Mouse (Mus musculus): ENCODE data around the gene Reep1.
A peak's percentile ranks its signal among the peaks of the same experiment; 100 is the strongest.

The Reep1 gene

DNA sequence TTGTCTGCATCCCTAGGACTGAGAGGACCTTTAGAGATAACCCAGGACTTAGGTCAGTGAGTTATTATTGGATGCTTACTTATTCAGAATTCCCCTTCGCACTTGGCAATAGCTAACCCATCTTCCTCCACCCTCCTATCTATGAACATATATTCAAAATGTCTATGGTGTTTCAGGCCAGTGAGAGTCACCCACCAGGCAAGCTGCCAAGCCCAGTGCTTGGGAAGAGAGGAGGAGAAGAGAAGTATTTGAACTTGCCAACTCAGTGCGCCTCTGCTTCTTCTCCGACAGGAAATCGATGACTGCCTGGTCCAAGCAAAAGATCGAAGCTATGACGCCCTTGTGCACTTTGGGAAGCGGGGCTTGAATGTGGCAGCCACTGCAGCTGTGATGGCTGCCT, 73.1 kb downstream of the Reep1 start:
- no peak for DNase-seq (ENCODE audit: low spot score in 2 of 2)

DNA sequence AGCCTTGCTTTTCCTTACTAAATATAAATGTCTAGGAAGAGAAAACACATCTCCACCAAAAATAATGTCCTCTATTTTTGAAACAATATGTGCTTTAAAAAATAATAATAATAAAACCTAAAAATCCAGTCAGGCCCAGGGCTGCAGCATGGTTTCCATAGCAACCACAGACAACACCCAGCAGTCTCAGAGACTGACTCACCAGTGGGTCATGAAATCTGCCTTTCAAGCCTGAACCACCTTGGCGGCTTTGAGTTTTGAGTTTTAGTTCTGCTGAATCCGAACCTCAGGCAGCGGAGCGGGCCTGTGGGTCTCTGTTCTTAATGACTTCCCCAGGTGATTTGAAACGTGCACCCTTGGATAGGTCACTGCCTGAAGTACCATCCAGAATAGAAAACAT, 75.8 kb downstream of the Reep1 start:
- DNase-seq (ENCODE audit: low spot score in 2 of 2), result no peak

DNA sequence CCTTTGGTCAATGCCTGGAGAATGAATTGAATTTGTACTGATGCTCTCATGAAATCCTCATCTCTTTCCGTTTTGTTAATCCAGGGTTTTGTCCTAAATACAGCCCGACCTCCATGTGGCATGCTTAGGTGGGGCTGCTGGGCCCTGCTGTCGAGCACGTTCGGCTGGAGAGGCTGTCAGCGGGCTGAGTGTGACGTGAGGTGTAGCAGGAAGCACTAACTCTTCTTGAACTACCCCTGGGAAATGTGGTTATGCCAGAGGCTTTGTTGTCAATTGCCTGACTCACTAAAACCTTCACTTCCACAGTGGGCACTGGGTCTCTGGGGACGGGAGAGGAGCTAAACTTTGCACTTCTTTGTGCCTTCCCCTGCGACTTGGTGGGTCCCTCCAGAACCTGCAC, 81.0 kb downstream of the Reep1 start:
- DNase-seq (ENCODE audit: low spot score in 2 of 2), result peak in 1 of 2 experiments; percentile 23

DNA sequence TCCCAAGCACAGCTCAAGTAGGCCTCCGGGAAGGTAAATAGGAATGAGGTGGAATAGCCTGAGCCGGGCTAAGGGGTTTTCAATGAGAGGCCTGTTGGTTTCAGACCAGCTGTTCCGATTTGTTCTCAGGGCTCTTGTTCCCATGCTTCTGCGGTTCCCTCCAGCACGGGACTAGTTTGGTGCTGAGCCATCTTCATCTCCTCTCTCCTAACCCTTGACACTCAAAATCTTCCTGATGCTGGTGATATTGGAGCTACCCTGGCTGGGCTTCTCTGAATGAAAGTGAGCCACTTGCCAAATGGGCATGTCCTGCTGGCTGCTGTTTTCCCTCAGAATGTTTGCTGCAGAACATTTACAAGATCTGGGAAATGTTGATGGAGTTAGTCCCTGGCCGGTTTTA, 84.4 kb downstream of the Reep1 start:
- DNase-seq (ENCODE audit: low spot score in 2 of 2), result no peak

DNA sequence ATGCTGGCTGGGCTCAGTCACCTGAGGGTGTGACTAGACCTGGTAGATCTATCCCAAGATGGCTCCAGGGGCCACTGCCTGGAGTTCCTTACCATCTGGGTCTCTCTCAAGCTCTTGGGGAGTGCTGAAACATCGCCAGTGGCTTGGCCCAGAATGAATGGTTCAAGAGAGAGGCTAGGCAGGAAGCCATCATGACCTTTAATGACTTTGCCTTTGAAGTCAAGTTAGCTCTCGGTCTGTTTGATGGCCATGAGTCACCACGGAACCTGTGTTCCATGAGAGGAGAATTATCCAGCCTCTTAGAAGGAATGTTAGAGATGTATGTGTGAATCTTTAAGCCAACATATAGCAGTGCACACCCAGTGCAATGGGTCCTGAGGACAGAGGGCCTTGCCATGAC, 92.0 kb downstream of the Reep1 start:
- DNase-seq (ENCODE audit: low spot score in 2 of 2), result no peak

DNA sequence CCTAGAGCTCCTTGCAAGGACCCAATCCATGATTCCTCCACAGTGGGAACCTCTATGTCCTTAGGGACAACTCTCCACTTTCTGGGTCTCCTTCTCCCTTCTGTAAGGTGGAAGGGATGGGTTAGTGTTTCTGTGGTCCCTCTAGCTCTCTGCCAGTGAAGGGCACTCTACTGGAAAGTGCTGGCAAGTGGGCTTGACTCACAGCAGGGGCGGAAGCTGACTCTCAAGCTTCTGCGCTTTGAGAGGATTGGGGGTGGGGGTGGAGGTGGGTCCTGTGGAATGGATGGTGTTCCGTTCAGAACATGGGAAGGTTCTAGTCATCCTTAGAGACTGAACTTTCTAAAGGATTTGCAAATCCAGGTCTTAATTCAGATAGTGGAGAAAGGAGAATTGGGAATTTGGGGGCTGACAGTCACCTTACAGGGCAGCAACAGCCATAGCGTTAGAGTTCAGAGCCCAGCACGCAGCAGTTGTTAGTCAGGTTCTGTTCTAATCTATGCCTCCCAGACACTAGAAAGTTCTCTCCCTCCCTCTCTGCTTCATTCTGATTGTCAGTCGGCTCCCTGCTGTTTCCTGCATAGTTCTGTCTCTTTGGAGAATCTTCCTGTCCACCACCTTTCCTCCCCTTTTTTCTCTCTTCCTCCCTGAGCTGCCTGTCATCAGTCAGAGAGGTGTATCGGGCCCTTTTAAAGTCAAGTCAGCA, 93.8 kb downstream of the Reep1 start:
- no peak for DNase-seq (ENCODE audit: low spot score in 2 of 2)

DNA sequence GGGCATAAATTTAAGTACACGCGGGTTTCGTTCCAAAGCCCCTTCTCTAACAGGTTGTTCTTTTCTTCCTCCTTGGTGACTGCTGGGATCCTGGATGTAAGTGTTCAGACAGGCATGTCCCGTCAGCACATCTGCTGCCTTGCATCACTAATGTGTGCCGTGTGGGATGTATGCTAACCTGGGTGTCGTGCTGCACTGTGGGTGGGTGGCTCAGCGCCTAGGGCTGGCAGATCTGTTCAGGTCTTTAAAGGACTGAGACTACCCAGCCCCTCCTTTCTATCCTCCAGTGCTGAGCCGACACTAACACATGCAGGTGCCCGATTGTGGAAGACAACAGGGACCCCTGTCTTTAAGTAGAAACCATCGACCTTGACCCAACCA, 94.3 kb downstream of the Reep1 start:
- DNase-seq (ENCODE audit: low spot score in 2 of 2), result no peak

DNA sequence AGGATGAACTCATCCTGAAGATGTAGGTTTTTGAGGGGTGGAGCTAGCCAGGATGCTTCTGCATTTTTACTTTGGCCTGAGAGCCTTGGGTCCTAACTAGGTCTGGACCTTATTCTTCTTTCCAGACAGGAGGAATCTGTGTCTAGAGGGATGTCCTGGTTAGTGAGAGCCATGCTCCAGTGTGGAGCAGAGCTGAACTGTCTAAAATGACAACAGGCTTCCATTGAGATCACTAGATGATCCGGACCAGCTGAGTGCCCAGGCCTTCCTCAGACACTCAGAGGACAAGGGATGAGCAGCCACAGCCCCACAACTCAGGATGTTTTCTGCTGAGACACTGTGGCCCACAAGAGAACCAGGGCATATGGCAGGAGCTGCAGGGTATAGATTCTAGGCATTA, 96.2 kb downstream of the Reep1 start:
- no peak for DNase-seq (ENCODE audit: low spot score in 2 of 2)

DNA sequence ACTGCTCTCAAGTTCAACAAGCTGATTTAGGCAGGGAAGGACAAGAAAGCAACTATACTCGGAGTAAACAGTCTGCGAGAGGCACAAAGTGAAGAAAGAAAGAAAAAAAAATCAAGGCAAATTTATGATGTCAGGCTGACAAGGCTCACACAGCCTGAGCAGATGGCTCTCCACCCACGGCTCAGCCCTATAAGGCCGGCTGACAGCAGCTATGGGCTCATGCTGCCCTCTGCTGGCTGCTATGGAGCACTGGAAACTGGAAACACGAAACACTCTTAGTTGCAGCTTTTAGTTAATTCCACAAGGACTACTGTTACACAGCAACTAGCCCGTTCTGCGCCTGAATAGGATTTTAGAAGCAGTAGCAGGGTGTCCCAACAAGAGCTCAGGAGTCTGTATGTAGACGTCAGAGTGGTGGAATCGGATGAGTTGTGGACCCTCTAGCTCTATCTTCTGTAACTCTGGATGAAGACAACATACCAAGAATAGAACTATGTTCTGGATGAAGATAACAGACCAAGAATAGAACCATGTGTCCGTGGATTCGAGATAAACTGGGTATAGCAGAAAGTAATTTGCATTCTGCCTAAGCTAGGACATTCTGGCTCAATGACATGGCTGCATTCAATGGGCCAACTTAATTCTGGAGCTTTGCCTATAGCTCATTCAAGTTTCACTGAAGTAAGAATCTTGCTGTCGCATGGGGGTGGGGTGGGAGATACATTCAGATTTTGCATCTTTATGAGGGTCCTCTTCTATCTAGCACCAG, 96.9 kb downstream of the Reep1 start:
- DNase-seq (ENCODE audit: low spot score in 2 of 2), result peak; percentile 26 to 69

DNA sequence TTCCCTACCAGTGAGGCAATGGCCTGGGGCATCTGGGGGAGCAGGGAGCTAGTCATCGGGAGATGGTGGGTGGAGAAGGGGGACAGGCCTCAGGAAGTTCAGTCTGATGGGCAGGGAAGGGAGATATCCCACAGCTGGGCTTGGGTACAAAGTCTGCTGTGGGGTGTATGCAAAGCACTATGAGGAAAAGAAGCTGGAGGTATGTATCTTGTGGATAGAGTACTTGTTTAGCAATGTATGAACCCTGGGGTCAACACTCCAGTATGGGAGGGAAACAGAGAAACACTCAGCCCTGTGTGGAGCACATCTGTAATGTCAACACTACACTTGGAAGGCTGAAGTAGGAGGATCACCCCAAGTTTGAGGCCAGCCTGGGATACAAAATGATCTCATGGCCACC, 99.4 kb downstream of the Reep1 start:
- no peak for DNase-seq (ENCODE audit: low spot score in 2 of 2)

DNA sequence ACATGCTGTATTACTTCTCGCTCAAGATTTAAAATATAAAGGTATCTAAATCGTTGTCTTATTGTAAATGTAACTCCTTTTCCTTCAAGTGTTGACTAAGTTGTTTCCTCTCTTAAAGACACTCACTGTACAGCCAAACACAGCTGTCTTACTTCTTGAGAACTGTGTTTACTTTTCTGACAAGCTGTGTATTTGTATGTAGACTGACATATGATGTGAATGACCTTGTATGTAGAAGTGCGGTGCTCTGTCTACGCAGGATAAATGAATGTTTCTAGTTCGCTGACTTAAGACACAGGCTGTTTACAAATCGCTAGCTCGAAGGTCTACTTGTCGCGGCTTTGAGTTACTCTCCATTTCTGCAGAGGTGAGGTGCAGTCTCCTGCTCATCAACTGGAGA, 102.5 kb downstream of the Reep1 start:
- no peak for DNase-seq (ENCODE audit: low spot score in 2 of 2)

DNA sequence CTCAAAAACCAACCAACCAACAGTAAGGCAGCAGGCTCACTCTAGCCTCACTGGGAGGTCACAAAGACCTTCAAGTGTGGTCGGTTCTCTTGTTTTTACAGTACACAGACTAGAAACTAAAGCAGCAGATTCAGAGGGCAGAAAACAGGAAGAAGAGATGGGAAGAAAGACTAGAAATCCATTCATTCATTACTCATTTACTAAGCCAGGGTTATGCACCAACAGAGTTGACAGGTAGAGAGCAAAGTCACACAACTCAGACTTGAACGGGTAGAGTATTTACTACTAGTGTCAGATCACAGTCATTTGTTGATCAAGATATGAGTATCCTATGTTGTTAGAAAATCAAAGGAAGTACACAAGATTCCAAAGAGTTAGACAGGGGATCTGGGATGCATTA, 105.5 kb downstream of the Reep1 start:
- DNase-seq (ENCODE audit: low spot score in 2 of 2), result no peak

DNA sequence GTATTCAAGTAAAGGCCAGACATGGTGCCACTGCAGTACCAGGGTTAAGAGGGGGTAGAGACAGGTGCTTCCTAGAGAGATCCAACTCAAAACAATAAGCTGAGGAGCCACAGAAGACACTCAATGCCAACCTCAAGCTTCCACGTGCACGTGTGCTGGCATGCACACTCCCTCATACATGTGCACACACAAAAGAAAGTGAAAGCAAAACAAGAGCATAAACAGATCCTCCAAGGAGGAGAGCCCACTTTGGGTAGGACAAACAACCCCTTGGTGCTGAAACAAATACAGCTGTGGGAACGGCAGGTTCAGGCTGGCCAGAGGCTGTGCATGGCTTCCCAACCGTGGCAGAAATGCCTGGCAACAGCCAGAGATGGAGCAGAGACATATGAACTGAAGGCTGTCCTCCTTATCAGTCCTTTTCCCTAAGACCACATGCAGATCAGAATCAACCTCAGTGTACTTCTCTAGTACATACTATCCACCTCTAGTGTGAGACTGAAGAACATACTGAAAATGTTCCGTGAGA, 112.5 kb downstream of the Reep1 start:
- no peak for DNase-seq (ENCODE audit: low spot score in 2 of 2)

DNA sequence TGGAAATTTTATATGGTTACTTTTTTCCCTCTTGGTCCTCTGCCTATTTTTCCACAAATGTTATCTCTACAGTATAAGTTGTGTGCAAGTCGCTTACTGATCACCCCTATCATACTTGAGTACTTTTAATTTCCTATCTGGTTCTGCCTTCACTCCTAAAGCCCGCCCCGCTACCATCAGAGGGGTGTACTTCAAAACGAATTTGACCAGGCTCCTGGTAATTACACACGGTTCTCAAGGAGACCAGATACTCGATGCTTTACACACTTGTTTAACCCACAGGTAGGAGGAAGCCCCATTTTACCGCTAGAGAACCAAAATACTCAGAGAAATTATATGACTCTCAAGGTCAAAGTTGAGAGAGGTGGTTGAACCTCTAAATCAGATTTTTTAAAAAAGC, 115.7 kb downstream of the Reep1 start:
- no peak for DNase-seq (ENCODE audit: low spot score in 2 of 2)

DNA sequence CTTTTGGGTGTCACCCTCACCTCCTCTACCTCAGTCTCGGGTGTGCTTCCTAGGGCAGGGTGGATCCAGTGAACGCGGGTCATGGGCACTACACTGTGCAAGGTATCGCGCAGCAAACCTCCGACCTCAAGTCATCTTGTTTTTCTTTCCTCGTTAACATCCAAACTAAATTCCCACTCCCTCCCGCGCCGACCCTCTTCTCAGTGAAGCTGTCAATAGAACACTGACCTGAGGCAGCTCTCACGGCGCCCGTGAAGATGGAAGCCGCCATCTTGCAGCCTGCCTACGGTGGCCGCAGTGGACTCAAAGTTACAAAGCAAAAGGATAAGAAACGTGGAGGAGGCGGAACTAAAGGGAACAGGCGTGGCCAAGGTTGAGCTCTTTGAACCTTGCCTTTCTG, 116.1 kb downstream of the Reep1 start:
- peak; percentile 77 to 78 for DNase-seq (ENCODE audit: low spot score in 2 of 2)

DNA sequence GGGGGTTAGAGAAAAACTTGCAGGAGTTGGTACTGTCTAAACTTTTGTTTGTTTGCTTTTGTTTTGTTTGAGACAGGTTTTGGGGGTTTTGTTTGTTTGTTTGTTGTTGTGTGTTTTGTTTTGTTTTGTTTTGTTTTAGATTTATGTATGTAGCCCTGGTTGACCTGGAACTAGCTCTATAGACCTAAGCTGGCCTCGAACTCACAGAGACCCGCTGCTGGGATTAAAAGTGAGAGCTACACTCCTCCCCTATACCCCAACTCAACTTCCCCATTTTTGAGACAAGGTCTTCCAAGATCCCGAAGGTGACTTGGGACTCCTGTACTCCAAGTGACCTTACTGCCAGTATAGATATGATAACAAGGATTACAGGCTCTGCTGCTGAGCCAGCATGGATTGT, 116.6 kb downstream of the Reep1 start:
- DNase-seq (ENCODE audit: low spot score in 2 of 2), result no peak

DNA sequence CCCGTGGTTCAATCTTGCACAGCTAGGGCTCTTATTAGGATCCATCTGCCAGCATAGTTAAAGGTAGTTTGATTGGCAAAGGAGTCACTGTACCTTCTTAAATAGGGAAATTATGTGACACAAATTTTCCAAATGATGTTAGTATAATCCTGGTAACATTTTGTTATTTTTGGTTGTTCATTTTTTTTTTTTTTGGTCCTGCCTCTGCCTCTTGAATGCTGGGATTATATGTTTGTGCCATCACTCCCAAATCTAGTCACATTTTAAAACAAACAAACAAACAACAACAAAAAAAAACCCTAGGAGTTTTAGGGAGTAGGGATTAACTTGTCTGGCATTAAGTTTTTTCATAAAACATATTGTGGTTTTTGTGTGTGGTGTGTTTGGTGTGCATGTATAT, 119.5 kb downstream of the Reep1 start, which contains the start of gene Mrpl35:
Gene Mrpl35 (minus strand): TSS at position 101 of the 400 bp plus-strand sequence.
- DNase-seq (ENCODE audit: low spot score in 2 of 2), result no peak

DNA sequence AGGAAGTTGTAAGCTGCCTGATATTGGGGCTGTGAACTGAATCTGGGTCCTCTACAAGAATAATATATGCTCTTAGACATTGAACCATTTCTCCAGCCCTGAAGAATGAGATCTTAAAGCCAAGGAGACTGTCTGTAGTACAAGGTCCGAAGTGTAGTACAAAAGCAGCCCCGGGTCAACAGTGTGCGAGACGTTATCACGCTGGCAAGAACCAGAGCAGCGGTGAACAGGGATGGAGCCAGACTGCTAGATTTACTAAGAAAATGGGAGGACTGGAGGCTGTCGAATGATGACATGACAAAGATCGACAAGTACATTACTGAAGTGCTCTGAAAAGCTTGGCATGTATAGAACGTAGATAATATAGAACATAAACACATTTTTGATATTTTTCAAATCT, 122.4 kb downstream of the Reep1 start:
- DNase-seq (ENCODE audit: low spot score in 2 of 2), result no peak

DNA sequence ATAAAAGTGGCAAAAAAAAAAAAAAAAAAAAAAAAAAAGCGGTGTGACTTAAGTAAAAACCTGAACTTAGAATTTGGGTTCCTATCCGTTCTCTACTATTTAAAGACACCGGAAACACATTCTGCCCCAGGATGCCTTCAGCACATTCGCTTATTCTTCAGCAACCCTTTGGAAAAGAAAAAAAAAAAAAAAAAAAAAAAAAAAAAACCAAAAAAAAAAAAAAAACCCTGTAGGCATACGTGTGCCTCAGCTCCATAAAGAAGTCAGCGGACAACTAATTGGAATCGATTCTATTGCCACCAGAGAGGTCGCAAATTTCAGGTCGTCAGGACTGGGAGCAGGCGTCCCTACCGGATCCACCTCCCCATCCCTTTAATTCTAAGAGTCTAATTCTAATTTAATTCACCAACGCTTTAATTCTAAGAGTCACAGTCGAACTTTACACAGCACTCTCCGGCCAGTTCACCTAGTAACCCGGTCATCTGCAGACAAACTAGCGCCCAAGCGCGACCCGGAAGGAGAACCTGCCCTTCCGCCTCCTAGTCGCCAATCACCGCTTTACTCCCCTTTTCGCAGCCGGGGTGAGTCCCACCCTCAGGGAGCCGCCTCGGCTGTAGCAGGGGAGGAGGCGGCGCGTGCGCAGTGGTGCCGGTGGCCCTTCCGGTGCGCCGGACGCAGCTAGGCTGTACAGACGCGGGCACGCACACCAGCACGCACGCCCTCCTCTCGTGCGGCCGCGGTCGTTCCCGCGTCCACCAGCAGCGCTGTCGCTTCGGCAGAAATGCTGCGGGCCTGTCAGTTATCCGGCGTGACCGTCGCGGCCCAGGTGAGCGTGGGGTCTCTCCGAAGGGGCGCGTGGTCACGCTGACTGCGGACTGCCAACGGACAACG, 123.6 kb downstream of the Reep1 start, which contains the start of gene Immt:
Gene Immt (plus strand): TSS at position 642 of the 891 bp plus-strand sequence.
- DNase-seq (ENCODE audit: low spot score in 2 of 2), result peak; percentile 93

DNA sequence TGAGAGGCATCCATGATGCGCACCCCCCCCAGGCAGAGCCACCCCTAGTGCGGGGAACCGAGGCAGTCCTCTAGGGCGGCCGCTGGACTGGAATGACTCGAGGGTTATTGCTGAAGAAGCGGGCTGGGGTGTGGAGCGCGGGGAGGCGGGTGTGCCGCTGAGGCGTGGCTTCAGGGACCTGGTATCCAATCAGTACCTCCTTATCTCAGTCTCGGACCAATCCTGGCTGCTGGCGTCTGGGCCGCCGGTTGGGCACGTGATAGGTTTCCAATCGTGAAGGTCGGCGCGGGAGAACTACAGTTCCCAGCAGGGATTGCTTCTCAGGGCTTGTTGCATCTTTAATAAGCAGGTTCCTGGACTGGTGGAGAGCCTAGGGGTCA, 124.2 kb downstream of the Reep1 start:
- DNase-seq (ENCODE audit: low spot score in 2 of 2), result peak; percentile 90 to 94

DNA sequence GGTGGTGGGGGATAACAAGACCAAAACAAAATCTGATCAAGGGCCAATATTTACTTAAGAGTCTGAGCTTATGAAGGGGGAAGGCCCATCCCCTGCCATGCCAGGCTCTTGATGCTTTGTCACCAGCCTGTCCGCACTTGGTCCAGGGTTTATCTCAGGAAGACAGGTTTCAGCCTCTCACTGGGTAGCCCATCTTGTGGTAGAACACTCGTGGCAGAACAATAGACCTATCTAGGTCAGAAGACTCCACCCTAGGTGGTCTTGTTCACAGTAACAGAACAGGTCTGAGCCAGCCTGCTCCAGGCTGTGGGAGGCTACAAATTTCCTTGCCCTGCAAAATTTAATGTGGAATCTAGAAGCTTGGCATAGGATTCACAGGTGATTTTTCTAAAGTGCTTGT, 129.4 kb downstream of the Reep1 start:
- no peak for DNase-seq (ENCODE audit: low spot score in 2 of 2)

DNA sequence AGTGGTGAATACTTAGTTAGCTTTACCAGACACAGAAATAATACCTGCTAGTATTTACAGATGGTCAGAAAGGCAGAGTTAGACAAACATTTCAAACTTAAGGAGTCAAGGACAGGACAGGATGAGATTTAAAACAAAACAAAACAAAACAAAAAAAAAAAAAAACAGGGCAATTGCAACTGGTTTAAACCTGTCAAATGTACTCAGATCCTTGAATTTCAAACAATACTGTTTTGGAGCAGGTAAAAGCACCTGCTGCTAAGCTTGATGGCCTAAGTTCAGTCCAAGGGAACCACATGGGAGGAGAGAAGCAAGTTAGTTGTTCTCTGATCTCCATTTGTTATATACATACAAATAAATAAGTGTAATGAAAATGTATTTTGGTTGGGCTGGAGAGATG, 132.5 kb downstream of the Reep1 start:
- no peak for DNase-seq (ENCODE audit: low spot score in 2 of 2)
